Mouse (Mus musculus) limb, embryonic 11.5 days (tissue): ENCODE results near the gene Neu1. TPM values are rescaled to one million over a fixed set of nuclear protein-coding genes. Genes with fewer than 3 reads are reported as not detected.
"Not testable (repeated sequence)": the region's sequence is repeated elsewhere in the genome, so short reads cannot be mapped to it uniquely, and the experiment has no call there.

Source experiments
- ATAC-seq: fragments of 200-750 bp; cut with Nextera tagmentation; 2 replicates; pipeline ENCODE4 v1.8.0; 2017; ENCODE audit warnings: low read depth; ENCODE audit not compliant: insufficient number of reproducible peaks, low FRiP score, low TSS enrichment
- DNase-seq: peaks from one replicate; pipeline ENCODE4 v3.0.0-alpha.2; 2015; ENCODE audit warnings: low spot score
- H3K27ac ChIP-seq: fragments of 300-500 bp; sonication (generic); replicated peaks from 2 replicates; pipeline ENCODE4 v1.5.1; 2014; ENCODE audit warnings: low read depth, mild to moderate bottlenecking, low read length
- H3K27me3 ChIP-seq: fragments of 300-500 bp; sonication (generic); 2 replicates; pipeline ENCODE4 v1.6.1; 2014; ENCODE audit warnings: mild to moderate bottlenecking, low read length, mixed read lengths; ENCODE audit not compliant: control insufficient read depth, insufficient read depth
- H3K36me3 ChIP-seq: fragments of 300-500 bp; sonication (generic); 2 replicates; pipeline ENCODE4 v1.6.1; 2014; ENCODE audit warnings: mild to moderate bottlenecking, low read length, moderate library complexity, mixed read lengths; ENCODE audit not compliant: control insufficient read depth, insufficient read depth
- H3K4me1 ChIP-seq: fragments of 300-500 bp; sonication (generic); 2 replicates; pipeline ENCODE4 v1.6.1; 2014; ENCODE audit warnings: low read length, mixed read lengths; ENCODE audit not compliant: control insufficient read depth, insufficient read depth
- H3K4me2 ChIP-seq: fragments of 300-500 bp; sonication (generic); 2 replicates; pipeline ENCODE4 v1.6.1; 2014; ENCODE audit warnings: low read depth, mild to moderate bottlenecking, moderate library complexity; ENCODE audit not compliant: severe bottlenecking
- H3K4me3 ChIP-seq: fragments of 300-500 bp; sonication (generic); 2 replicates; pipeline ENCODE4 v1.5.1; 2014; ENCODE audit warnings: low read depth, low read length
- H3K9ac ChIP-seq: fragments of 300-500 bp; sonication (generic); 2 replicates; pipeline ENCODE4 v1.6.1; 2014; ENCODE audit warnings: mild to moderate bottlenecking, low read length
- H3K9me3 ChIP-seq: fragments of 300-500 bp; sonication (generic); 2 replicates; pipeline ENCODE4 v1.6.1; 2016; ENCODE audit warnings: low read length; ENCODE audit not compliant: control insufficient read depth
- WGBS: fragments of 180-500 bp; shearing (Covaris S2); extraction: QIAGEN DNeasy Blood & Tissue Kit; methylation state at CpG from one replicate; pipeline ENCODE4 v1.1.7; 2014; 5-methylcytosine and 5-hydroxymethylcytosine counted together
- polyA plus RNA-seq: library from polyadenylated mRNA; unstranded; fragments of >200 nt; fragmentation: Nextera tagmentation; extraction: Ambion mirVana; gene quantifications from 2 replicates; pipeline ENCODE4 v1.2.1, GENCODE M21; 2014

The Neu1 gene
- polyA plus RNA-seq, 1 experiment from 2014 or later = 10.3 TPM

DNA sequence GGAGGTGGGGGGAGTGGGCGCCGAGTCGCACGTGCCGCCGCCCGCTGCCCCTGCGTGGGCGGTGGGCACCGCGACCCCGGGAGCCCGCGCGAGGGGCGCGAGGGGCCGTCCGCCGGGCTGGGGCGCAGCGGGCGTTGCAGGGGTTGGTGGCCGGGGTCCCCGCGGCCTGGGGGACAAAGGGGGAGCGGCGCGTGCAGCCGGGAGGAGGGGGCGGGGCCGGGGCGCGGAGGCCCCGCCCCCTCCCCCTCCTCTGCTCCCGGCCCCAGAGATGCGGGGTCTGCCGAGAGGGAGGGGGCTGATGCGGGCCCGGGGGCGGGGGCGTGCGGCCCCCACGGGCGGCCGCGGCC lies 32.4 kb upstream of the Neu1 start:
- DNase-seq = peak; percentile 70
- Histone ChIP-seq H3K27me3 (no peaks in the 10 kb centered on the region), H3K27ac (peak overlapping the region; percentile 95), H3K4me1 (peaks cover 16% of the 10 kb centered on the region; the same call in 1 of the 2 replicates), H3K36me3 (peaks cover 23% of the 10 kb centered on the region), H3K9ac (peak overlapping the region; percentile 97), H3K4me3 (peak overlapping the region; percentile 69), H3K4me2 (peak overlapping the region; percentile 94), H3K9me3 (no peaks in the 10 kb centered on the region)
- no peak for ATAC-seq
- 0% methylated on average over 10 of the region's 47 CpGs for WGBS

DNA sequence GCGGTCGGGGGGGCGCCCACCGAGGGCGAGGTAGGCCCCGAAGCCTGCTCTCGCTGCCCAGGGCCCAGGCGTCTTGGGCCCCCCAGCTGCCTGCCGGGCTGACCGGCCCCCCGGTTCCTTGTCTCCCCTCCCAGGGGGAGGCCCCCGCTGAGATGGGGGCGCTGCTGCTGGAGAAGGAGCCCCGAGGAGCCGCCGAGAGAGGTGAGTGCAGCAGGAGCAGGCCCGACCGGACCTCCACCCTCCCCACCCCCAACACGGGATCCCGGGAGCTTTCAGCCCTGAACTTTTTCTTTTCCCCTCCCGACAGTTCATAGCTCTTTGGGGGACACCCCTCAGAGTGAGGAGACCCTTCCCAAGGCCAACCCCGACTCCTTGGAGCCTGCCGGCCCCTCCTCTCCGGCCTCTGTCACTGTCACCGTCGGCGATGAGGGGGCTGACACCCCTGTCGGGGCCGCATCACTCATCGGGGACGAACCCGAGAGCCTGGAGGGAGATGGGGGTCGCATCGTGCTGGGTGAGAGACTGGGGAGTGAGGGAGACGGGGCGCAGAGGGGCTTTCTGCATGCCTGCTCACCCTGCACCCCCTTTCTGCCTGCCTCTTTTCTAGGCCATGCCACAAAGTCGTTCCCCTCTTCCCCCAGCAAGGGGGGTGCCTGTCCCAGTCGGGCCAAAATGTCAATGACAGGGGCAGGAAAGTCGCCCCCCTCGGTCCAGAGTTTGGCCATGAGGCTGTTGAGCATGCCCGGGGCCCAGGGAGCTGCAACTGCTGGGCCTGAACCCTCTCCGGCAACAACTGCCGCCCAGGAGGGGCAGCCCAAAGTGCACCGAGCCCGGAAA lies 31.8 kb upstream of the Neu1 start:
- WGBS = under 1% methylated on average over 40 of the region's 45 CpGs
- Histone ChIP-seq H3K4me3 (peak overlapping the region; percentile 69), H3K9me3 (no peaks in the 10 kb centered on the region), H3K4me2 (peak overlapping the region; percentile 94), H3K36me3 (peaks cover 23% of the 10 kb centered on the region), H3K4me1 (peaks cover 12% of the 10 kb centered on the region; the same call in 1 of the 2 replicates), H3K27me3 (no peaks in the 10 kb centered on the region), H3K9ac (peak overlapping the region; percentile 97), H3K27ac (peak overlapping the region; percentile 95)
- ATAC-seq (no peak), DNase-seq (peak; percentile 54)

DNA sequence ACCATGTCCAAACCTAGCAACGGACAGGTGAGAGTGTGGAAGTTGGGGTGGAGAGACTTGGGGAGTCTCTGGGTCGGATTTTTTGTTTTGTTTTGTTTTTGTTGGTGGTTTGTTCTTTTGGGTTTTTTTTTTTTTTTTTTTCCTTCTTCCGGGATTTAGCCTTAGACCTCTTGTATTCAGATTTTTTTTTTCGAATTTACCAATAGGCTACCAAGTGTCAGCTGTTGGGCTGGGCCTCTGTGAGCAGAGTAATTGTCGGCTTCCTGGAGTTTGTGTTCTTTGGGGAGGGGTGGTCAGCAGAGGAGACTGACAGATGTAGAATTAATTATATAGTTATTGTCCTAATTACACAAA lies 31.2 kb upstream of the Neu1 start:
- Histone ChIP-seq H3K9ac (peak overlapping the region; percentile 97), H3K4me2 (peak overlapping the region; percentile 94), H3K4me3 (peak overlapping the region; percentile 69), H3K4me1 (peaks cover 12% of the 10 kb centered on the region; the same call in 1 of the 2 replicates), H3K36me3 (peaks cover 27% of the 10 kb centered on the region), H3K27ac (peak overlapping the region; percentile 95), H3K27me3 (no peaks in the 10 kb centered on the region), H3K9me3 (no peaks in the 10 kb centered on the region)
- DNase-seq = no peak
- no peak for ATAC-seq
- 6% methylated on average over 5 of the region's 5 CpGs for WGBS

DNA sequence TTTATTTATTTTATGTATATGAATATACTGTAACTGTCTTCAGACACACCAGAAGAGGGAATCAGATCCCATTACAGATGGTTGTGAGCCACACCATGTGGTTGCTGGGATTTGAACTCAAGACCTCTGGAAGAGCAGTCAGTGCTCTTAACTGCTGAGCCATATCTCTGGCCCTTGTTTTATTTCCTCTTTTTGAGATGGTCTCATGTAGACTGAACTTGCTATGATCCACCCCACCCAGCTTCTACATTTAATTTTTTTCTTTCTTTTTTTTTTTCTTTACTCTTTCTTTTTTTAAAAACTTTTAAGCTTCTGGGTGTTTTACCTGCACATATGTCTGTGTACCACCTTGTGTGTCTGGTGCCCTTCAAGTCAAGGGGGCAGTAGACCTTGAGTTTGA lies 30.2 kb upstream of the Neu1 start:
- Histone ChIP-seq H3K36me3 (peaks cover 34% of the 10 kb centered on the region), H3K4me1 (peaks cover 12% of the 10 kb centered on the region; the same call in 1 of the 2 replicates)
- not testable (repeated sequence) for H3K4me3 ChIP-seq, H3K4me2 ChIP-seq, H3K9ac ChIP-seq, DNase-seq, H3K9me3 ChIP-seq, H3K27me3 ChIP-seq, H3K27ac ChIP-seq, ATAC-seq

DNA sequence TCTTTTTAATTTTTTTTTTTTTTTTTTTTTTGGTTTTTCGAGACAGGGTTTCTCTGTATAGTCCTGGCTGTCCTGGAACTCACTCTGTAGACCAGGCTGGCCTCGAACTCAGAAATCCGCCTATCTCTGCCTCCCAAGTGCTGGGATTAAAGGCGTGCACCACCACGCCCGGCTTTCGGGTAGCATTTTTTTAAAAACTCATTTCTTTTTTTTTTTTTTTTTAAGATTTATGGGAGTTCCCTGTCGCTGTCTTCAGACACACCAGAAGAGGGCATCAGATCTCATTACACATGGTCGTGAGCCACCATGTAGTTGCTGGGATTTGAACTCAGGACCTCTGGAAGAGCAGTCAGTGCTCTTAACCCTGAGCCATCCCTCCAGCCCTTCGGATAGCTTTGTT lies 29.1 kb upstream of the Neu1 start:
- H3K4me2 ChIP-seq, H3K9me3 ChIP-seq, H3K27me3 ChIP-seq, H3K27ac ChIP-seq, H3K4me3 ChIP-seq, DNase-seq, ATAC-seq, H3K9ac ChIP-seq: not testable (repeated sequence)
- Histone ChIP-seq H3K36me3 (peaks cover 36% of the 10 kb centered on the region), H3K4me1 (peaks cover 11% of the 10 kb centered on the region; the same call in 1 of the 2 replicates)
- WGBS = 91% methylated on average over 9 of the region's 10 CpGs

DNA sequence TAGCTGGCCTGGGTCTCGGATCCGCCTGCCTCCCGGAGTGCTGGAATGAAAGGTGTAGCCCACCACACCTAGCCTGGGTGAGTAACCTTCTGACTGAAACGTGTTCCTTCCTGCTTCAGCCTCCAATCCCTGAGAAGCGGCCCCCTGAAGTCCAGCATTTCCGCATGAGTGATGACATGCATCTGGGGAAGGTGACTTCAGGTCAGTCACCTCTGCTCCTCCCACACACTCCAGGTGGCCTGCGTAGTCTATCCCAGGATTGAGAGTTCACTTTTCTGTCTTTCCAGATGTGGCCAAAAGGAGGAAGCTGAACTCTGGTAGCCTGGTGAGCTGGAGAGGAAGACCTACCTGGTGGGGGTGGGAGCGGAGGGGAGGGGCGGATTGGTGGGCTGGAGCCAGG lies 28.2 kb upstream of the Neu1 start:
- no peak overlapping the region for H3K9ac ChIP-seq
- ATAC-seq = no peak
- H3K4me3 ChIP-seq = no peak overlapping the region
- H3K27me3 ChIP-seq = no peaks in the 10 kb centered on the region
- H3K27ac ChIP-seq = no peak overlapping the region
- peaks cover 4% of the 10 kb centered on the region; the same call in 1 of the 2 replicates for H3K4me1 ChIP-seq
- DNase-seq = no peak
- H3K9me3 ChIP-seq = no peaks in the 10 kb centered on the region
- H3K36me3 ChIP-seq = peaks cover 45% of the 10 kb centered on the region
- no peak overlapping the region for H3K4me2 ChIP-seq
- whole genome bisulfite sequencing = 94% methylated on average over 9 of the region's 9 CpGs

DNA sequence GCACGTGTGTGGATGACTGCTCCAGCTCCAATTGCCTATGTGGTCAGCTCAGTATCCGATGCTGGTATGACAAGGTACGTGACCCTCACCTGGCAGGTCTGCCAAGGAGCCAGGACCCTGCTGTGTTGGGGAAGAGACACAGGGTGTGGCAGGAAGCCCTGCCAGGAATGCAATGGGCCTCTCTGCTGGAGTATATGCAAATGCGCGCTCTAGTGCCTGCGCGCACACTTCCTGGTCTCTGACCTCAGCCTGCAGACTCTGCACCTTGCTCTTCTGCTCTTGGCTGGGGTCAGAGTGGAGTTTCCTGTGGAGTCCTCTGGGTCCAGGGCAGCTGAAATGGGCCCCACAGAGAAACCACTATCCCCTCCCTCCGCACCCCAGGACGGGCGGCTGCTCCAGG lies 20.1 kb upstream of the Neu1 start:
- DNase-seq (no peak), ATAC-seq (no peak)
- H3K9ac ChIP-seq = no peak overlapping the region
- H3K36me3 ChIP-seq = peaks cover 52% of the 10 kb centered on the region
- H3K4me3 ChIP-seq = no peak overlapping the region
- H3K4me2 ChIP-seq = no peak overlapping the region
- no peaks in the 10 kb centered on the region for H3K27me3 ChIP-seq
- no peaks in the 10 kb centered on the region for H3K9me3 ChIP-seq
- H3K4me1 ChIP-seq = no peaks in the 10 kb centered on the region
- H3K27ac ChIP-seq = no peak overlapping the region
- WGBS = 92% methylated on average over 10 of the region's 10 CpGs

DNA sequence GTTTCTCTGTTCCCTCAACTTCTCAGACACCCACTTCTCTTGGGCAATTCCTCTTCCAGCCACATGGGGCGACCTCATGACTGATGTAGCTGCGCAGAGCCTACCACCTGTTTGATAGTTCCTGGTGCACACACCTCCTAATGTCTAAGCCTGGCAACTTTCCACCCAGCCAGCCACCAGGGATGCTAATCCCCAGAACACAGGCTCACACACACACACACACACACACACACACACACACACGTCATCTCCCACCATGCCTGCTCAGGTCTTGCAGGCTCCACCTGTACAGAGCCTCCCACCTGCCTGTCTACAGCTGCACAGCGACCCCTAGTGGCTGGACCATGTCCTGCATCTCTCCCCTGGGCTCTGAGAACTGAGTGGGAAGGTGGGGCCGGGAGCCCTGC lies 19.1 kb upstream of the Neu1 start:
- DNase-seq (peak; percentile 90), ATAC-seq (peak; percentile 28)
- Histone ChIP-seq H3K27ac (no peak overlapping the region), H3K4me1 (no peaks in the 10 kb centered on the region), H3K9me3 (no peaks in the 10 kb centered on the region), H3K36me3 (peaks cover 45% of the 10 kb centered on the region), H3K4me3 (no peak overlapping the region), H3K9ac (no peak overlapping the region), H3K27me3 (no peaks in the 10 kb centered on the region), H3K4me2 (no peak overlapping the region; the same call in 1 of the 2 replicates)
- 49% methylated on average over 5 of the region's 5 CpGs for WGBS
